Mouse (Mus musculus) spleen, adult 2 months (tissue): ENCODE results near the gene Raet1e. TPM values are rescaled to one million over a fixed set of nuclear protein-coding genes. Genes with fewer than 3 reads are reported as not detected.
"Not testable (repeated sequence)": the region's sequence is repeated elsewhere in the genome, so short reads cannot be mapped to it uniquely, and the experiment has no call there.

Source experiments
- DNase-seq, 2 experiments: peaks; one replicate each; pipeline versions ENCODE4 v3.0.0 to v3.0.0-alpha.2; 2012 to 2021; ENCODE audit warnings: low spot score in 2 of 2, low read depth in 1 of 2
- H3K27ac ChIP-seq: fragments of 200-500 bp; 2 replicates; pipeline ENCODE4 v1.5.1; 2012; ENCODE audit warnings: low read length, inconsistent platforms; ENCODE audit not compliant: insufficient read depth
- H3K27me3 ChIP-seq: fragments of 200-500 bp; 2 replicates; pipeline ENCODE4 v1.6.1; 2012; ENCODE audit warnings: mild to moderate bottlenecking, moderate library complexity, low read length, inconsistent platforms; ENCODE audit not compliant: control insufficient read depth, insufficient read depth
- H3K36me3 ChIP-seq: fragments of 200-500 bp; 2 replicates; pipeline ENCODE4 v1.6.1; 2012; ENCODE audit warnings: mild to moderate bottlenecking, low read length, inconsistent platforms; ENCODE audit not compliant: control insufficient read depth, insufficient read depth
- H3K4me1 ChIP-seq: fragments of 200-500 bp; 2 replicates; pipeline ENCODE4 v1.6.1; 2011; ENCODE audit warnings: inconsistent platforms; ENCODE audit not compliant: control insufficient read depth, insufficient read depth, insufficient read length
- H3K4me3 ChIP-seq: fragments of 200-500 bp; 2 replicates; pipeline ENCODE4 v1.5.1; 2011; ENCODE audit warnings: mild to moderate bottlenecking, inconsistent platforms; ENCODE audit not compliant: insufficient read depth, insufficient read length; ENCODE audit errors: extremely low read depth
- CTCF ChIP-seq: fragments of 200-500 bp; IDR thresholded peaks from 2 replicates; pipeline ENCODE4 v1.5.1; 2011; ENCODE audit warnings: mild to moderate bottlenecking, inconsistent platforms; ENCODE audit not compliant: insufficient read depth, insufficient read length, insufficient replicate concordance; ENCODE audit errors: extremely low read depth
- POLR2A ChIP-seq: fragments of 200-500 bp; IDR thresholded peaks from 2 replicates; pipeline ENCODE4 v1.6.1; 2011; ENCODE audit warnings: low read depth, low read length, inconsistent platforms
- WGBS: fragments of 180-500 bp; shearing (Covaris S2); methylation state at CpG from one replicate; pipeline ENCODE4 v1.1.7; 2018; 5-methylcytosine and 5-hydroxymethylcytosine counted together
- polyA plus RNA-seq: library from polyadenylated mRNA; depleted of rRNA; stranded (reverse); fragments of >200 nt; gene quantifications from 2 replicates; pipeline ENCODE4 v1.2.3, GENCODE M21; 2012

The Raet1e gene
- polyA plus RNA-seq, 1 experiment = 0.14 TPM

DNA sequence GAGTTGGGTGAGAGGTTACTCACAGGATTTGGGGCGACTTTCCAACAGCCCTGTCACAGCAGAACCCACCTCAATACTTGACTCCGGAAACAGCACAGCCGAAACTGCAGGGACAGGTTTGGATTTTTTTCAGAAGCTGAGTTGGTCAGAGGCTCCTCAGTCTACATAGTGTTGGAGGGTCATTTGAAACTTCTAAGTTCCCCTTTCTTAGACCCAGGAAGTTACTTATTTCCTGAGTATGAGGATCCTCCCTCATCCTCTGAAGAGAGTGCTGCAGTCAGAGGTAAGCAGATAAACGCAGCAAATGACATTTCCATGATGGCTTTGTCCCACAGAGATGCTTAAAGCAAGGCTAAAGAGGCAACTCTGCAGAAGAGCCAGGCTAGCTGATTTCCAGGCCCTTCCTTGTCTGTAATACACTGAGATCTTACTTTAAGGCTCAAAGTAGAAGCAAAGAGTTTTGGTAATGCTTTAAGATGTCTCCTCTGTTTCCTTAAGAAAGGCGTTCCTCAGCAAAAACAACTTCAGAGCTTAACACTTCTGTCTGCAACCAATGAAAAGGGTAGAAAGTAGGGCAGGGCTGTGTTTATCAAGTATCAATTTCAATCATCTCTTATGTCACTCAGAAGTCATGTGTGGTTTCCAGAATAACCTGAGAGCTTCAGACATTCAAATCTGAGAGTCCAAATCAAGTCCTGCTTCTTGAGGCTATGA lies 144.1 kb downstream of the Raet1e start:
- Histone ChIP-seq H3K4me3 (peak overlapping the region; percentile 83), H3K4me1 (peaks cover 38% of the 10 kb centered on the region), H3K27me3 (no peaks in the 10 kb centered on the region), H3K36me3 (peaks cover 4% of the 10 kb centered on the region), H3K27ac (peak overlapping the region; percentile 96)
- WGBS = 12% methylated on average over 5 of the region's 5 CpGs
- peak in 1 of 2 experiments; percentile 56 for DNase-seq
- TF ChIP-seq CTCF = no peak
- peak; percentile 34 for TF ChIP-seq POLR2A

DNA sequence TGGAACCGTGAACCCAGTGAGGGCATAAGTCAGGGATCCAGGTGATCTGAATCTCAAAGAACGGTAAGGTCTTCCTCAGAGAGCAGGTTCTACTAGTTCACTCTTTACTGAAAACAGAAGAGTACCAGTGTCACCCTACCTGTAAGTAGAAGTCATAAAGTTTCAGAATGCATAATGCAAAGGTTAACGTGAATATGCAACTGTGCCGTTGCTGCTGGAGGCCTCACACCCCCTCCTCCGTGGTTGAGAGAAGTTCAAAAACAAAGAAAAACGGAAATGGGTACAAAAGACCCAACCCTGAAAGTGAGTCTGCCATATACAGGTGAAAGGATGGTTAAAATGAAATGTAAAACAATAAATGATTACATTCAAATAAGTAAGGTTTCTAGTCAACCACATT lies 145.4 kb downstream of the Raet1e start:
- H3K27me3 ChIP-seq = no peaks in the 10 kb centered on the region
- H3K4me1 ChIP-seq = peaks cover 29% of the 10 kb centered on the region
- H3K4me3 ChIP-seq = no peak overlapping the region
- DNase-seq = no peak
- 58% methylated on average over 6 of the region's 6 CpGs for WGBS
- no peak for TF ChIP-seq POLR2A
- TF ChIP-seq CTCF = no peak
- peak overlapping the region; percentile 60; the same call in 1 of the 2 replicates for H3K27ac ChIP-seq
- peaks cover 3% of the 10 kb centered on the region; the same call in 1 of the 2 replicates for H3K36me3 ChIP-seq

DNA sequence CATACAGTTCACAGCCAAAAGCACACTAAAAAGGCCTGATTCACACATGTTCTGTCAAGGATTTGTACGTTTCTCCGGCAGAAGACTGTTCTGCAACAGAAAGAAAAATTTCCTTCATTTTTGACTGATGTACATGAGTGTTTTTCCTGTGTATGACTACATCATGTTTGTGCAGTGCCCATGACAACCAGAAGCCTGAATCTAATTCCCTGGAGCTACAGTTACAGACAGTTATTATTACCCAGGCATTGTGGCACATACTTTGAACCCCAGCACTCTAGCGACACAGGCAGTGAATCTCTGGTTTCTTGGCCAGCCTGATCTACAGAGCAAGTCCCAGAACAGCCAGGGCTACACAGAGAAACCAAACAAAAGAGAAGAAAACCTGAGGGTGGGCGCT lies 147.4 kb downstream of the Raet1e start:
- Histone ChIP-seq H3K36me3 (peaks cover 6% of the 10 kb centered on the region; the same call in 1 of the 2 replicates), H3K27me3 (no peaks in the 10 kb centered on the region), H3K27ac (peak overlapping the region; percentile 97), H3K4me3 (peak overlapping the region; percentile 40), H3K4me1 (peaks cover 22% of the 10 kb centered on the region)
- DNase-seq = no peak
- TF ChIP-seq CTCF (no peak), POLR2A (no peak)
- 69% methylated on average over 4 of the region's 4 CpGs for WGBS

- peaks cover 5% of the 10 kb centered on the region; the same call in 1 of the 2 replicates for H3K36me3 ChIP-seq
- H3K4me1 ChIP-seq = peaks cover 17% of the 10 kb centered on the region
- WGBS = 3% methylated on average over 4 of the region's 4 CpGs
- no peaks in the 10 kb centered on the region for H3K27me3 ChIP-seq
- H3K4me3 ChIP-seq = peak overlapping the region; percentile 69
- TF ChIP-seq POLR2A (no peak; the same call in 1 of the 2 replicates), CTCF (no peak)
- DNase-seq = peak; percentile 49 to 88
- H3K27ac ChIP-seq = peak overlapping the region; percentile 97
Measured at GRCm38 (mm10) chr10:22306452-22306851, 148.1 kb downstream of the Raet1e start.

DNA sequence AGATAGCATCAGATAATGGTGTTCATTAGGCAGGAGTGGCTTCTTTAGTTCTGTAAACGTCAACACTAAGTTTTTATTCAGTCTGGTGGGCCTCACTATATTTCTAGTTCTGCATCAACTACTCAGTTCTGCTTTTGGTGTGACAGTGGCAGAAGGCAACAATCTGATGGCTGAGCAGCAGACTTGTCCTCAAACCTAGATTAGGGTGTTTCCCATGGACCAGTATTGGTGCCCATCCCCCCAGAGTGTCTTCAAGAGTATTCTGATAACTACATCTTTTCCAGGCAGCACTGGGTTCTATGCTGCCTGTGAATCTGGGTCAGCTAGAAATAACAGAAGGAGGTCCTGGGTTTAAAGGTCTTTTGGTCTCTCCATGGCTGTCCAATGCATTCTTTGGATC lies 149.9 kb downstream of the Raet1e start:
- Histone ChIP-seq H3K36me3 (peaks cover 5% of the 10 kb centered on the region; the same call in 1 of the 2 replicates), H3K4me1 (peaks cover 17% of the 10 kb centered on the region), H3K4me3 (no peak overlapping the region), H3K27ac (no peak overlapping the region), H3K27me3 (no peaks in the 10 kb centered on the region)
- TF ChIP-seq CTCF (no peak), POLR2A (no peak)
- 23% methylated on average over 1 of the region's 1 CpGs for WGBS
- DNase-seq = no peak

GRCm38 (mm10) chr10:22322858-22323257 lies 164.5 kb downstream of the Raet1e start:
- Histone ChIP-seq H3K4me1 (no peaks in the 10 kb centered on the region), H3K36me3 (no peaks in the 10 kb centered on the region), H3K27me3 (no peaks in the 10 kb centered on the region), H3K27ac (no peak overlapping the region), H3K4me3 (no peak overlapping the region)
- no peak for TF ChIP-seq CTCF
- DNase-seq = no peak
- WGBS = 81% methylated on average over 2 of the region's 2 CpGs

- not testable (repeated sequence) for H3K4me3 ChIP-seq, H3K27ac ChIP-seq, H3K4me1 ChIP-seq, H3K36me3 ChIP-seq, H3K27me3 ChIP-seq
- WGBS = 58% methylated on average over 4 of the region's 4 CpGs
- DNase-seq = peak; percentile 4 to 9
Measured at GRCm38 (mm10) chr10:22345721-22346120, 187.4 kb downstream of the Raet1e start.

DNA sequence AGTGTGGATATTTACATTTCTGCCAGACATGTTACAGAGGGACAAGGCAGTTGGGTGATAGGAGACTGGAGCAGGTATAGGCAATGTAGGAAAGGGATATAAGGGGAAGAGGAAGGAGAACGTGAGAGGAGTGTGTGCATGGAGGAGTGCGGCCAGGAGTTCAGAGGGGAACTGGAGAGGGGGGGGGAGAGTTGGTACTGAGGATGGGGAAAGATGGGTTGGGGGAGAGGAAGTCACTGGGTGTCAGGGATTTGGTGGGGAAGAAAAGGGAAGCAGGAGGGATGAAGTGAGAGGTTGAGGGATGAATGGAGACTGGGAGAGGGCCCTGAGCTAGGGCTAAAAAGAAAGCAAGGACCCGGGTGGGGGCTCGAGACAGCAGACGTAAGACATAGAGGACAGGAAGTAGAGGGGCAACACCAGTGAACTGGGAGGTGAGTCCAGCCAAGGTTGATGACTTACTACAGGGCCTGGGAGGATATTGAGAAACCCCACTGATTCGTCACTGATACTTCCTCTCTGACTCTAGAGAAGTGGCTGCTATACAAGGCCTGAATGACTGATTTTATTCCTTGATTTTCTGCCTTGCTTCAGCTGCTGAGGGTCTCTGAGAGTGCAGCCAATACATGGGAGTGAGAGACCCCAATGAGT lies 195.3 kb downstream of the Raet1e start:
- not testable (repeated sequence) for H3K27ac ChIP-seq

GRCm38 (mm10) chr10:22354196-22354574 lies 195.8 kb downstream of the Raet1e start:
- not testable (repeated sequence) for DNase-seq, H3K27ac ChIP-seq, H3K4me1 ChIP-seq, H3K36me3 ChIP-seq, H3K27me3 ChIP-seq, H3K4me3 ChIP-seq
- WGBS = 52% methylated on average over 2 of the region's 2 CpGs

More for the DNA sequence above, 195.3 kb downstream of the Raet1e start:
- H3K27me3 ChIP-seq, H3K4me3 ChIP-seq, DNase-seq, H3K36me3 ChIP-seq, H3K4me1 ChIP-seq: not testable (repeated sequence)
- 59% methylated on average over 6 of the region's 6 CpGs for WGBS

DNA sequence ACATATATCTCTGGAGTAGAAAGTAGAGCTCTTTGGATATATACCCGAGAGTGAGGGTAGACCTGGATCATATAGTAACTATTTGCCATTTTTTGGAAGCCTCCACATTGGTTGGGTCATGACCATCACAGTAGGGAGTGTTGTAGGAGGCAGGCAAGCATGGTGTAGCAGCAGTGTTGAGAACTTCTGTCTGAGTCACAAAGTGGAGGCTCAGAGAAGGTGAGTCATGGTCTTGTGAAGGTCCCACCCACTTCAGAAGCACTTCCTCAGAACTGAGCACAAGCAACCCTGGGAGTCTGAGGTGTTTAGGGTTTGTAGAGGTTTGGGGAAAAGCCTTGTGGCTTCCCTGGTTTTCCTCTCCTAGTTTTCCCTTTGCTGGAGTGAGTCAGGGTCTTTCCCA lies 199.0 kb downstream of the Raet1e start:
- WGBS = 88% methylated on average over 1 of the region's 1 CpGs
- H3K4me3 ChIP-seq, H3K27me3 ChIP-seq, H3K4me1 ChIP-seq, H3K27ac ChIP-seq, DNase-seq, H3K36me3 ChIP-seq: not testable (repeated sequence)
